ENCODE assay signal across 9 mouse cellular contexts in the genomic region with DNA sequence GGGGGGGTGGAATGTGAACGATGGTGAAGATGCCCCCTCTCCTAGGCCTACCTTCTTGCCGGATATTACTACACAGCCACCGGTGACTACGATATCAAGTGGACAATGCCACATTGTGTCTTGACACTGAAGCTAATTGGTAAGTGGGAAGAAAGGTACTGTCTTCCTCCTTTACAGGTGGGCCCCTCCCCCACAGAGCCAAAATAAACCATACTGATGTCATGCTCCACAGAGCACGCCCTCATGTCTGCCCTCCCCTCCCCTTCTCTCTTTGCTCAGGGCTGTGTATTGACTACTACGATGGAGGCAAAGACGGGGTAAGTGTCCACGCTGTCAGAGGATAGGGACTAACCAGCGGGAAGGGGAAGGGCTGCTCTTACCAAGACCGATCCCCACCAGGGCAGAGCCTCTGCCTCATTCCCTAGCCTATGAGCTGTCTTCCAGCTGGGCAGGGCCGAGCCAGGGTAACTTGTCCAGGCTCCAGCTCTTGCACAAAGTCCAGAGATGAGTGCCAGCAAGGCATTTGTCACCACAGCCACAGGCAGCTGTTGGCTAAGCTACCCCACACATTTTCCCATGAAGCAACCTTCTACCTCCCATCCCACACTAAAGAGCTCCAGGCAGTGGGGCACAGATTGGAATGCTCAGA. TPM values are rescaled to one million over a fixed set of nuclear protein-coding genes. Genes with fewer than 3 reads are reported as not detected.
DNase-seq lines count a peak whose midpoint lies in the region; ATAC-seq and TF ChIP-seq lines count a peak whose summit lies in the region.
"Had no signal": no experiment of that assay in that cellular context is flagged by ENCODE, and none has a peak within 500 bp of the region (broad histone marks: within the 10 kb centered on the region; RNA-seq: fewer than 3 reads in every experiment).

No protein-coding gene starts in this region.

- no peak overlapping the region for H3K9ac ChIP-seq in hindbrain, embryonic 15.5 days
- no peak overlapping the region for H3K9ac ChIP-seq in hindbrain, embryonic 11.5 days (ENCODE audit: low read depth, low read length)
- no peak overlapping the region for H3K9ac ChIP-seq in kidney, embryonic 15.5 days
- H3K9ac ChIP-seq in lung, embryonic 14.5 days = no peak overlapping the region
- H3K9ac ChIP-seq: heart, embryonic 13.5 days had no signal

- no peak for TF ChIP-seq CTCF in gastrocnemius, adult 2 months (IDR thresholded peaks at IDR 0.05)
- TF ChIP-seq CTCF in lung, embryonic 14.5 days (IDR thresholded peaks at IDR 0.05; ENCODE audit: low read depth) = no peak

- ATAC-seq in hindbrain, embryonic 15.5 days (ENCODE audit: low FRiP score, low read depth) = peak; percentile 46; the same call in 1 of the 2 replicates
- no peak for ATAC-seq in hindbrain, embryonic 11.5 days (ENCODE audit: low FRiP score)
- ATAC-seq in kidney, embryonic 15.5 days (replicated peaks; ENCODE audit: low FRiP score) = peak; percentile 12; the same call in 1 of the 2 replicates
- ATAC-seq in lung, embryonic 14.5 days (ENCODE audit: insufficient read depth) = peak; percentile 50

- H3K27me3 ChIP-seq in hindbrain, embryonic 15.5 days = no peaks in the 10 kb centered on the region
- no peaks in the 10 kb centered on the region for H3K27me3 ChIP-seq in hindbrain, embryonic 11.5 days (ENCODE audit: control insufficient read depth, insufficient read depth, low read length)
- no peaks in the 10 kb centered on the region for H3K27me3 ChIP-seq in kidney, embryonic 15.5 days
- H3K27me3 ChIP-seq in lung, embryonic 14.5 days (ENCODE audit: insufficient read depth, low read length) = no peaks in the 10 kb centered on the region
- H3K27me3 ChIP-seq: heart, embryonic 13.5 days had no signal

- intact Hi-C loops in gastrocnemius, adult 2 months (cut with DNase I) = loop anchor here (5.0 kb wide), 1 partner anchor 38 kb away; a partner anchor contains a TSS

- WGBS in hindbrain, embryonic 15.5 days = 80% methylated on average over 11 of the region's 11 CpGs
- 85% methylated on average over 11 of the region's 11 CpGs for WGBS in hindbrain, embryonic 11.5 days
- WGBS in kidney, embryonic 15.5 days = 67% methylated on average over 11 of the region's 11 CpGs
- 79% methylated on average over 11 of the region's 11 CpGs for WGBS in lung, embryonic 14.5 days

- no peak overlapping the region for H3K4me2 ChIP-seq in hindbrain, embryonic 15.5 days
- H3K4me2 ChIP-seq in hindbrain, embryonic 11.5 days (replicated peaks; ENCODE audit: low read depth, low read length) = no peak overlapping the region
- no peak overlapping the region for H3K4me2 ChIP-seq in kidney, embryonic 15.5 days
- H3K4me2 ChIP-seq in lung, embryonic 14.5 days = no peak overlapping the region
- H3K4me2 ChIP-seq: heart, embryonic 13.5 days had no signal

- no peak overlapping the region for H3K27ac ChIP-seq in hindbrain, embryonic 15.5 days (replicated peaks)
- H3K27ac ChIP-seq in hindbrain, embryonic 11.5 days (ENCODE audit: low read depth, low read length) = no peak overlapping the region
- H3K27ac ChIP-seq in gastrocnemius, adult 2 months = peak overlapping the region; percentile 87
- H3K27ac ChIP-seq in kidney, embryonic 15.5 days = peak overlapping the region; percentile 24; the same call in 1 of the 2 replicates
- H3K27ac ChIP-seq in lung, embryonic 14.5 days (ENCODE audit: low read depth) = no peak overlapping the region; the same call in 1 of the 2 replicates
- H3K27ac ChIP-seq: heart, embryonic 13.5 days had no signal

- H3K4me3 ChIP-seq in hindbrain, embryonic 15.5 days = no peak overlapping the region
- no peak overlapping the region for H3K4me3 ChIP-seq in hindbrain, embryonic 11.5 days (ENCODE audit: low read depth, low read length)
- peak overlapping the region; percentile 41 for H3K4me3 ChIP-seq in gastrocnemius, adult 2 months
- no peak overlapping the region for H3K4me3 ChIP-seq in kidney, embryonic 15.5 days (replicated peaks)
- H3K4me3 ChIP-seq in lung, embryonic 14.5 days (ENCODE audit: low read depth, low read length) = no peak overlapping the region
- H3K4me3 ChIP-seq: heart, embryonic 13.5 days had no signal

- peaks cover 41% of the 10 kb centered on the region for H3K36me3 ChIP-seq in hindbrain, embryonic 15.5 days
- peaks cover 12% of the 10 kb centered on the region for H3K36me3 ChIP-seq in hindbrain, embryonic 11.5 days (ENCODE audit: control insufficient read depth, insufficient read depth, low read length)
- peaks cover 79% of the 10 kb centered on the region for H3K36me3 ChIP-seq in kidney, embryonic 15.5 days
- peaks cover 54% of the 10 kb centered on the region for H3K36me3 ChIP-seq in lung, embryonic 14.5 days (ENCODE audit: insufficient read depth)

- H3K9me3 ChIP-seq in hindbrain, embryonic 15.5 days = no peaks in the 10 kb centered on the region
- no peaks in the 10 kb centered on the region for H3K9me3 ChIP-seq in hindbrain, embryonic 11.5 days (ENCODE audit: control insufficient read depth, low read length)
- no peaks in the 10 kb centered on the region for H3K9me3 ChIP-seq in kidney, embryonic 15.5 days (replicated peaks)
- no peaks in the 10 kb centered on the region for H3K9me3 ChIP-seq in lung, embryonic 14.5 days (ENCODE audit: low read depth, low read length)
- H3K9me3 ChIP-seq: heart, embryonic 13.5 days had no signal

- no peaks in the 10 kb centered on the region for H3K4me1 ChIP-seq in hindbrain, embryonic 15.5 days (replicated peaks)
- H3K4me1 ChIP-seq in hindbrain, embryonic 11.5 days (replicated peaks; ENCODE audit: control insufficient read depth, insufficient read depth, low read length) = no peaks in the 10 kb centered on the region
- peaks cover 15% of the 10 kb centered on the region for H3K4me1 ChIP-seq in kidney, embryonic 15.5 days
- no peaks in the 10 kb centered on the region for H3K4me1 ChIP-seq in lung, embryonic 14.5 days (ENCODE audit: insufficient read depth)

- no peak for DNase-seq in hindbrain, embryonic 11.5 days (ENCODE audit: low spot score)
- DNase-seq in adrenal gland, adult (ENCODE audit: inconsistent age in 2 of 2, low spot score in 1 of 2) = peak; percentile 88 to 95
- peak; percentile 89 for DNase-seq in gastrocnemius, adult 2 months
- DNase-seq in lung, embryonic 14.5 days = peak; percentile 51
- DNase-seq in embryo, embryonic 9.5 days (ENCODE audit: extremely low spot score) = no peak
- no peak for DNase-seq in urinary bladder, postnatal 10 days (ENCODE audit: low spot score)

RNA-seq across cellular contexts. Expression of a gene that starts 11.9 kb away (rescaled TPM):
- polyA plus RNA-seq in hindbrain, embryonic 15.5 days (2015; fragmentation: Nextera tagmentation; extraction: Ambion mirVana) = 100.0 and 104 TPM in 2 replicates
- polyA plus RNA-seq in hindbrain, embryonic 11.5 days (2014; fragmentation: Nextera tagmentation; extraction: Ambion mirVana) = 196 and 203 TPM in 2 replicates
- total RNA-seq in gastrocnemius, adult 2 months (2021) = 10 to 100 TPM; 57.7 to 71.8 TPM
- 206 and 224 TPM in 2 replicates for polyA plus RNA-seq in kidney, embryonic 15.5 days (2015; fragmentation: Nextera tagmentation; extraction: Ambion mirVana)
- polyA plus RNA-seq in lung, embryonic 14.5 days (2014; fragmentation: Nextera tagmentation; extraction: Ambion mirVana) = 214 and 228 TPM in 2 replicates

RNA-seq across cellular contexts. Expression of a gene that starts 12.1 kb away (rescaled TPM):
- polyA plus RNA-seq in hindbrain, embryonic 15.5 days (2015; fragmentation: Nextera tagmentation; extraction: Ambion mirVana) = 260 and 270 TPM in 2 replicates
- polyA plus RNA-seq in hindbrain, embryonic 11.5 days (2014; fragmentation: Nextera tagmentation; extraction: Ambion mirVana) = 318 and 336 TPM in 2 replicates
- total RNA-seq in gastrocnemius, adult 2 months (2021) = 100 to 1,000 TPM; 142 to 184 TPM
- polyA plus RNA-seq in kidney, embryonic 15.5 days (2015; fragmentation: Nextera tagmentation; extraction: Ambion mirVana) = 401 and 402 TPM in 2 replicates
- 354 and 377 TPM in 2 replicates for polyA plus RNA-seq in lung, embryonic 14.5 days (2014; fragmentation: Nextera tagmentation; extraction: Ambion mirVana)

RNA-seq across cellular contexts. Expression of a gene that starts 37.3 kb away (rescaled TPM):
- polyA plus RNA-seq in hindbrain, embryonic 15.5 days (2015; fragmentation: Nextera tagmentation; extraction: Ambion mirVana) = 46.7 and 49.9 TPM in 2 replicates
- polyA plus RNA-seq in hindbrain, embryonic 11.5 days (2014; fragmentation: Nextera tagmentation; extraction: Ambion mirVana) = 37.5 and 43.2 TPM in 2 replicates
- 10 to 100 TPM; 14.6 to 19.0 TPM for total RNA-seq in gastrocnemius, adult 2 months (2021)
- 77.4 and 80.4 TPM in 2 replicates for polyA plus RNA-seq in kidney, embryonic 15.5 days (2015; fragmentation: Nextera tagmentation; extraction: Ambion mirVana)
- polyA plus RNA-seq in lung, embryonic 14.5 days (2014; fragmentation: Nextera tagmentation; extraction: Ambion mirVana) = 50.3 and 53.1 TPM in 2 replicates

RNA-seq across cellular contexts. Expression of a gene that starts 38.4 kb away (rescaled TPM):
- polyA plus RNA-seq in hindbrain, embryonic 15.5 days (2015; fragmentation: Nextera tagmentation; extraction: Ambion mirVana) = 3.7 and 6.6 TPM in 2 replicates
- polyA plus RNA-seq in hindbrain, embryonic 11.5 days (2014; fragmentation: Nextera tagmentation; extraction: Ambion mirVana) = 7.1 and 7.9 TPM in 2 replicates
- total RNA-seq in gastrocnemius, adult 2 months (2021) = under 1 TPM; 0.61 to 0.87 TPM
- 12.5 and 13.3 TPM in 2 replicates for polyA plus RNA-seq in kidney, embryonic 15.5 days (2015; fragmentation: Nextera tagmentation; extraction: Ambion mirVana)
- polyA plus RNA-seq in lung, embryonic 14.5 days (2014; fragmentation: Nextera tagmentation; extraction: Ambion mirVana) = 12.1 and 12.6 TPM in 2 replicates

RNA-seq across cellular contexts. Expression of a gene that starts 41.1 kb away (rescaled TPM):
- 626 and 628 TPM in 2 replicates for polyA plus RNA-seq in hindbrain, embryonic 15.5 days (2015; fragmentation: Nextera tagmentation; extraction: Ambion mirVana)
- polyA plus RNA-seq in hindbrain, embryonic 11.5 days (2014; fragmentation: Nextera tagmentation; extraction: Ambion mirVana) = 553 and 590 TPM in 2 replicates
- 100 to 1,000 TPM; 145 to 182 TPM for total RNA-seq in gastrocnemius, adult 2 months (2021)
- polyA plus RNA-seq in kidney, embryonic 15.5 days (2015; fragmentation: Nextera tagmentation; extraction: Ambion mirVana) = 516 and 519 TPM in 2 replicates
- polyA plus RNA-seq in lung, embryonic 14.5 days (2014; fragmentation: Nextera tagmentation; extraction: Ambion mirVana) = 429 and 440 TPM in 2 replicates

Comparison
In these comparisons a context has a peak if more than half of its experiments do, and no peak if none do; other contexts are left out.
1. H3K27ac ChIP-seq: peak in gastrocnemius, adult 2 months (single experiment) and kidney, embryonic 15.5 days (single experiment); none in hindbrain, embryonic 15.5 days (single experiment), hindbrain, embryonic 11.5 days (single experiment) and lung, embryonic 14.5 days (single experiment).
2. DNase-seq: peak in adrenal gland, adult (2 of 2), gastrocnemius, adult 2 months (single experiment) and lung, embryonic 14.5 days (single experiment); none in hindbrain, embryonic 11.5 days (single experiment), embryo, embryonic 9.5 days (single experiment) and urinary bladder, postnatal 10 days (single experiment).